Mouse (Mus musculus) intestine, postnatal 0 days (tissue): Measurements from ENCODE around the gene Gimd1. TPM values are rescaled to one million over a fixed set of nuclear protein-coding genes. Genes with fewer than 3 reads are reported as not detected.

Source experiments
- ATAC-seq: fragments of 200-750 bp; cut with Nextera tagmentation; 2 replicates; pipeline ENCODE4 v1.8.0; 2017; ENCODE audit warnings: mild to moderate bottlenecking, moderate TSS enrichment, moderate library complexity
- H3K27ac ChIP-seq: fragments of 300-500 bp; sonication (generic); 2 replicates; pipeline ENCODE4 v1.5.1; 2014; ENCODE audit warnings: mild to moderate bottlenecking, low read depth, low read length, moderate library complexity
- H3K27me3 ChIP-seq: fragments of 300-500 bp; sonication (generic); replicated peaks from 2 replicates; pipeline ENCODE4 v1.6.1; 2014; ENCODE audit warnings: low read length, mixed read lengths; ENCODE audit not compliant: control insufficient read depth, insufficient read depth
- H3K36me3 ChIP-seq: fragments of 300-500 bp; sonication (generic); 2 replicates; pipeline ENCODE4 v1.6.1; 2014; ENCODE audit warnings: mild to moderate bottlenecking, moderate library complexity; ENCODE audit not compliant: control insufficient read depth, insufficient read depth
- H3K4me1 ChIP-seq: fragments of 300-500 bp; sonication (generic); replicated peaks from 2 replicates; pipeline ENCODE4 v1.6.1; 2014; ENCODE audit warnings: antibody characterized with exemption, low read length, mixed read lengths; ENCODE audit not compliant: control insufficient read depth, insufficient read depth
- H3K4me2 ChIP-seq: fragments of 300-500 bp; sonication (generic); replicated peaks from 2 replicates; pipeline ENCODE4 v1.6.1; 2014; ENCODE audit warnings: low read depth, mild to moderate bottlenecking, moderate library complexity
- H3K4me3 ChIP-seq: fragments of 300-500 bp; sonication (generic); 2 replicates; pipeline ENCODE4 v1.5.1; 2014; ENCODE audit warnings: low read depth, low read length
- H3K9ac ChIP-seq: fragments of 300-500 bp; sonication (generic); 2 replicates; pipeline ENCODE4 v1.6.1; 2014; ENCODE audit warnings: mild to moderate bottlenecking, low read depth, low read length
- H3K9me3 ChIP-seq: fragments of 300-500 bp; sonication (generic); 2 replicates; pipeline ENCODE4 v1.6.1; 2016; ENCODE audit warnings: mixed run types; ENCODE audit not compliant: control insufficient read depth
- CTCF ChIP-seq: sonication (generic); IDR thresholded peaks from 2 replicates; pipeline ENCODE4 v1.5.1; 2016; ENCODE audit warnings: low read depth, mild to moderate bottlenecking, control low read depth, antibody characterized with exemption, moderate library complexity
- WGBS: fragments of 180-500 bp; shearing (Covaris S2); extraction: QIAGEN DNeasy Blood & Tissue Kit; methylation state at CpG from one replicate; pipeline ENCODE4 v1.1.7; 2014; 5-methylcytosine and 5-hydroxymethylcytosine counted together
- polyA plus RNA-seq: library from polyadenylated mRNA; unstranded; fragments of >200 nt; fragmentation: Nextera tagmentation; extraction: Ambion mirVana; gene quantifications from 2 replicates; pipeline ENCODE4 v1.2.1, GENCODE M21; 2015

The Gimd1 gene
- 85.7 and 89.0 TPM in 2 replicates for polyA plus RNA-seq

- no peak for TF ChIP-seq CTCF
- Histone ChIP-seq H3K4me3 (peak within 1 kb of the TSS; percentile 45), H3K4me2 (peak within 1 kb of the TSS; percentile 52), H3K27ac (peak within 1 kb of the TSS; percentile 90), H3K27me3 (no peaks in the 10 kb centered on the region), H3K9me3 (no peaks in the 10 kb centered on the region), H3K4me1 (no peaks in the 10 kb centered on the region), H3K9ac (0 out of 2 replicates have a peak within 1 kb of the TSS, but pooled peaks have one; percentile 17), H3K36me3 (no peaks in the 10 kb centered on the region)
- ATAC-seq: peak; percentile 96
- 47% methylated on average over 11 of the region's 11 CpGs for WGBS
Measured at GRCm38 (mm10) chr3:132629601-132630239, at the start of gene Gimd1. TSS of gene Gimd1 (plus strand) at chr3:132629820.

GRCm38 (mm10) chr3:132581198-132581597, 48.4 kb upstream of the Gimd1 start:
- Histone ChIP-seq H3K27ac (no peak overlapping the region), H3K4me3 (no peak overlapping the region), H3K9ac (no peak overlapping the region), H3K9me3 (no peaks in the 10 kb centered on the region), H3K27me3 (no peaks in the 10 kb centered on the region), H3K4me2 (no peak overlapping the region), H3K36me3 (no peaks in the 10 kb centered on the region), H3K4me1 (no peaks in the 10 kb centered on the region)
- no peak for ATAC-seq
- 84% methylated on average over 3 of the region's 3 CpGs for whole genome bisulfite sequencing
- no peak for TF ChIP-seq CTCF

- no peak overlapping the region for H3K4me3 ChIP-seq
- no peaks in the 10 kb centered on the region for H3K4me1 ChIP-seq
- H3K9ac ChIP-seq: no peak overlapping the region
- 46% methylated on average over 4 of the region's 4 CpGs for WGBS
- no peak for ATAC-seq
- H3K9me3 ChIP-seq: no peaks in the 10 kb centered on the region
- no peaks in the 10 kb centered on the region for H3K36me3 ChIP-seq
- no peak overlapping the region for H3K27ac ChIP-seq
- no peaks in the 10 kb centered on the region for H3K27me3 ChIP-seq
- TF ChIP-seq CTCF: no peak
- H3K4me2 ChIP-seq: no peak overlapping the region
Measured at GRCm38 (mm10) chr3:132582339-132582738, 47.3 kb upstream of the Gimd1 start.

- Histone ChIP-seq H3K27ac (no peak overlapping the region), H3K27me3 (no peaks in the 10 kb centered on the region), H3K36me3 (no peaks in the 10 kb centered on the region), H3K9me3 (no peaks in the 10 kb centered on the region), H3K4me2 (no peak overlapping the region), H3K4me3 (no peak overlapping the region), H3K9ac (no peak overlapping the region), H3K4me1 (no peaks in the 10 kb centered on the region)
- no peak for ATAC-seq
- TF ChIP-seq CTCF: no peak
- WGBS: 42% methylated on average over 8 of the region's 8 CpGs
Measured at GRCm38 (mm10) chr3:132585122-132585972, 44.3 kb upstream of the Gimd1 start.

- Histone ChIP-seq H3K27ac (no peak overlapping the region), H3K4me1 (no peaks in the 10 kb centered on the region), H3K9me3 (no peaks in the 10 kb centered on the region), H3K27me3 (no peaks in the 10 kb centered on the region), H3K36me3 (no peaks in the 10 kb centered on the region), H3K9ac (no peak overlapping the region), H3K4me2 (no peak overlapping the region), H3K4me3 (no peak overlapping the region)
- WGBS: 80% methylated on average over 1 of the region's 1 CpGs
- ATAC-seq: no peak
- TF ChIP-seq CTCF: no peak
Measured at GRCm38 (mm10) chr3:132588146-132588545, 41.5 kb upstream of the Gimd1 start.

GRCm38 (mm10) chr3:132590010-132590409, 39.6 kb upstream of the Gimd1 start:
- H3K9ac ChIP-seq: no peak overlapping the region
- ATAC-seq: no peak
- WGBS: 66% methylated on average over 3 of the region's 3 CpGs
- no peaks in the 10 kb centered on the region for H3K27me3 ChIP-seq
- no peaks in the 10 kb centered on the region for H3K36me3 ChIP-seq
- H3K4me3 ChIP-seq: no peak overlapping the region
- no peak overlapping the region for H3K27ac ChIP-seq
- H3K4me1 ChIP-seq: no peaks in the 10 kb centered on the region
- no peak for TF ChIP-seq CTCF
- H3K4me2 ChIP-seq: no peak overlapping the region
- H3K9me3 ChIP-seq: no peaks in the 10 kb centered on the region
